8 mouse cellular contexts compared by ENCODE assay signal in the genomic region with DNA sequence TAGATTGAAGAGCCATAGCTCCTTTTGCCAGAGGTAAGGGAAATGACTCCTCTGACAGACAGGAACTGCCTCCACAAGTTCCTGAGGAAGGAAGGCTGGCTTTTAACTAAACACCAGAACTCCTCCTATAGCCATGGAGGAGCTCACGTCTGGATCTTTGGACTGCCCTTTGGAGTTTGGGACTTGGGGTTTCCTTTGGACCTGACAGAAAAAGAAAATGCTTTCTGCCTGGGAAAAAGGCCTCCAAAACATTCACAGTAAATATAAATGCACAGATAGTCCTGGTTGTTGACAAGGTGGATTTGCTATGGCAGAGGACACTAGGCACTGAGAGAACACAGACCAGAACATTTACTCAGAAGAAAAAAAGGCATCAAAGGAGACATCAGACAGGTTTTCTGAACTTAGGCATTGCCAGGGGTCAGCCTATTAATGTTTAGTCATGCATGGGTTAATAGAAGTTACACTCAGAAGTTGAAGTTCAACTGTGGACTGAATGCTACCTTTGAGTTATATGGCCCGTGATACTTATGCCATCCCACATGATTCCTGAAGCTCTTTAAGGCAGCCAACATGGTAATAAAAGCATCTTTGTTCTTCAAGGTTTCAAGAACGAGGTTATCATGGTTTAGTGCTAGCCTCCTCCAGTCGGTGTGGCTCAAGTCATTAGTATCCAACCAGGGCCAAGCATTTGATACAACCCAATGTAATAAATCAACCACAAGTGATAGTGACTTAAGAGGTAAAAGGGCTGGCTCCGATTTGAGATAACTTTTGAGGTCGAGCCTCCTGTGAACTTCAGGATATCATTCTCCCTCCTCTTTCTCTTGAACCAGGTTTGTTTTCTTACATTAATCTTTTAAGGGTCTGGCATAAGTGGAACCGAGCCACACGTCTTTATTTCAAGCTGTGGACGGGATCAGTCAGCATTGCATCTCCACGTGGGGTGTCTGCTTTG. TPM values are rescaled to one million over a fixed set of nuclear protein-coding genes. Genes with fewer than 3 reads are reported as not detected.
DNase-seq lines count a peak whose midpoint lies in the region; ATAC-seq and TF ChIP-seq lines count a peak whose summit lies in the region.

No protein-coding gene starts in this region.

- H3K4me3 ChIP-seq in thymus, adult 2 months (ENCODE audit: control insufficient read depth, insufficient read depth, low read length) = peak overlapping the region; percentile 64
- peak overlapping the region; percentile 91 for H3K4me3 ChIP-seq in forebrain, embryonic 16.5 days (replicated peaks; ENCODE audit: low read length)
- H3K4me3 ChIP-seq in limb, embryonic 12.5 days (replicated peaks) = peak overlapping the region; percentile 81
- H3K4me3 ChIP-seq in stomach, embryonic 14.5 days (ENCODE audit: low read depth, low read length) = peak overlapping the region; percentile 69

- TF ChIP-seq POLR2A in thymus, adult 2 months (IDR thresholded peaks at IDR 0.05; ENCODE audit: control insufficient read depth, extremely low read depth, insufficient read depth, low read length, poor library complexity) = no peak

- peak overlapping the region; percentile 81 for H3K4me2 ChIP-seq in forebrain, embryonic 16.5 days (ENCODE audit: low read length)
- peak overlapping the region; percentile 67 for H3K4me2 ChIP-seq in limb, embryonic 12.5 days
- peak overlapping the region; percentile 68 for H3K4me2 ChIP-seq in stomach, embryonic 14.5 days (replicated peaks; ENCODE audit: low read depth, low read length)

- no peaks in the 10 kb centered on the region for H3K27me3 ChIP-seq in thymus, adult 2 months (ENCODE audit: control insufficient read depth, insufficient read depth, low read length)
- no peaks in the 10 kb centered on the region for H3K27me3 ChIP-seq in forebrain, embryonic 16.5 days (replicated peaks; ENCODE audit: control insufficient read depth, insufficient read depth, low read length)
- H3K27me3 ChIP-seq in limb, embryonic 12.5 days = no peaks in the 10 kb centered on the region
- H3K27me3 ChIP-seq in stomach, embryonic 14.5 days (ENCODE audit: control insufficient read depth, insufficient read depth, low read length) = no peaks in the 10 kb centered on the region

- peaks cover 4% of the 10 kb centered on the region; the same call in 1 of the 2 replicates for H3K4me1 ChIP-seq in thymus, adult 2 months (replicated peaks; ENCODE audit: control insufficient read depth, insufficient read depth, low read length)
- peaks cover 13% of the 10 kb centered on the region for H3K4me1 ChIP-seq in forebrain, embryonic 16.5 days (replicated peaks; ENCODE audit: control insufficient read depth, insufficient read depth, low read length)
- peaks cover 11% of the 10 kb centered on the region for H3K4me1 ChIP-seq in limb, embryonic 12.5 days (replicated peaks)
- H3K4me1 ChIP-seq in stomach, embryonic 14.5 days (ENCODE audit: control insufficient read depth, insufficient read depth, low read length) = 0 out of 2 replicates have a peak, but pooled peaks cover 5% of the 10 kb centered on the region

- peak overlapping the region; percentile 85 for H3K9ac ChIP-seq in forebrain, embryonic 16.5 days (replicated peaks; ENCODE audit: low read depth, low read length)
- peak overlapping the region; percentile 63; the same call in 1 of the 2 replicates for H3K9ac ChIP-seq in limb, embryonic 12.5 days (replicated peaks)
- peak overlapping the region; percentile 12; the same call in 1 of the 2 replicates for H3K9ac ChIP-seq in stomach, embryonic 14.5 days (replicated peaks; ENCODE audit: low read depth, low read length)

- ATAC-seq in forebrain, embryonic 16.5 days = no peak
- no peak for ATAC-seq in limb, embryonic 12.5 days (ENCODE audit: insufficient number of reproducible peaks, insufficient read depth, low FRiP score, low TSS enrichment, low read depth)
- ATAC-seq in stomach, embryonic 14.5 days (ENCODE audit: insufficient number of reproducible peaks, insufficient read depth, low FRiP score, low read depth) = no peak

- no peak for DNase-seq in thymus, adult 2 months
- DNase-seq in thymus, postnatal 36 days = no peak
- DNase-seq in layer of hippocampus, adult 8-10 months (ENCODE audit: low spot score in 2 of 2) = no peak
- no peak for DNase-seq in adrenal gland, adult 18-20 months (ENCODE audit: low spot score in 2 of 2)
- no peak for DNase-seq in lung, postnatal 14 days

- H3K36me3 ChIP-seq in thymus, adult 2 months (ENCODE audit: control insufficient read depth, insufficient read depth, low read length) = no peaks in the 10 kb centered on the region; the same call in 1 of the 2 replicates
- H3K36me3 ChIP-seq in forebrain, embryonic 16.5 days (ENCODE audit: control insufficient read depth, insufficient read depth) = no peaks in the 10 kb centered on the region
- H3K36me3 ChIP-seq in limb, embryonic 12.5 days = no peaks in the 10 kb centered on the region
- no peaks in the 10 kb centered on the region for H3K36me3 ChIP-seq in stomach, embryonic 14.5 days (ENCODE audit: control insufficient read depth, insufficient read depth, low read length)

- H3K9me3 ChIP-seq in forebrain, embryonic 16.5 days (ENCODE audit: control insufficient read depth, low read length) = no peaks in the 10 kb centered on the region
- no peaks in the 10 kb centered on the region for H3K9me3 ChIP-seq in limb, embryonic 12.5 days
- H3K9me3 ChIP-seq in stomach, embryonic 14.5 days (ENCODE audit: control insufficient read depth, low read depth, low read length) = no peaks in the 10 kb centered on the region

- H3K27ac ChIP-seq in thymus, adult 2 months (ENCODE audit: control insufficient read depth, insufficient read depth, low read length) = no peak overlapping the region
- H3K27ac ChIP-seq in forebrain, embryonic 16.5 days (ENCODE audit: low read length) = no peak overlapping the region
- H3K27ac ChIP-seq in limb, embryonic 12.5 days = no peak overlapping the region
- no peak overlapping the region for H3K27ac ChIP-seq in stomach, embryonic 14.5 days (ENCODE audit: low read length)

- TF ChIP-seq CTCF in thymus, adult 2 months (IDR thresholded peaks at IDR 0.05; ENCODE audit: borderline replicate concordance, control insufficient read depth, extremely low read depth, insufficient read depth, low read length, poor library complexity) = no peak

- WGBS in thymus, adult 2 months = 13% methylated on average over 10 of the region's 10 CpGs
- 17% methylated on average over 10 of the region's 10 CpGs for WGBS in forebrain, embryonic 16.5 days
- WGBS in limb, embryonic 12.5 days = 19% methylated on average over 10 of the region's 10 CpGs
- WGBS in stomach, embryonic 14.5 days = 13% methylated on average over 10 of the region's 10 CpGs

RNA-seq across cellular contexts. Expression of gene Hps3, which starts 1.1 kb away (rescaled TPM):
- polyA plus RNA-seq in thymus, adult 2 months (2012; rRNA removed) = 41.6 and 48.4 TPM in 2 replicates
- polyA plus RNA-seq in forebrain, embryonic 16.5 days (2015; fragmentation: Nextera tagmentation; extraction: Ambion mirVana) = 14.4 and 15.1 TPM in 2 replicates
- 9.6 and 10.2 TPM in 2 replicates for polyA plus RNA-seq in limb, embryonic 12.5 days (2016; fragmentation: Nextera tagmentation; extraction: Ambion mirVana)
- 10.7 and 11.6 TPM in 2 replicates for polyA plus RNA-seq in stomach, embryonic 14.5 days (2014; fragmentation: Nextera tagmentation; extraction: Ambion mirVana)
- total RNA-seq in layer of hippocampus, adult 8-10 months (2022) = 10 to 100 TPM; 20.7 to 22.3 (median 21.7) TPM
- 10 to 100 TPM; 11.2 to 15.7 TPM for total RNA-seq in adrenal gland, adult 18-20 months (2021)

RNA-seq across cellular contexts. Expression of gene Hltf, which starts 23.6 kb away (rescaled TPM):
- polyA plus RNA-seq in thymus, adult 2 months (2012; rRNA removed) = 7.0 and 8.2 TPM in 2 replicates
- 22.3 and 24.6 TPM in 2 replicates for polyA plus RNA-seq in forebrain, embryonic 16.5 days (2015; fragmentation: Nextera tagmentation; extraction: Ambion mirVana)
- polyA plus RNA-seq in limb, embryonic 12.5 days (2016; fragmentation: Nextera tagmentation; extraction: Ambion mirVana) = 18.9 and 20.0 TPM in 2 replicates
- polyA plus RNA-seq in stomach, embryonic 14.5 days (2014; fragmentation: Nextera tagmentation; extraction: Ambion mirVana) = 22.9 and 23.3 TPM in 2 replicates
- total RNA-seq in layer of hippocampus, adult 8-10 months (2022) = 10 to 100 TPM; 19.8 to 27.7 (median 24.9) TPM
- total RNA-seq in adrenal gland, adult 18-20 months (2021) = 10 to 100 TPM; 16.9 to 24.7 TPM

Comparison
In these comparisons a context has a peak if more than half of its experiments do, and no peak if none do; other contexts are left out.
1. H3K9ac ChIP-seq: peak in every context shown above with its lines; median percentile 85 in forebrain, embryonic 16.5 days; 63 in limb, embryonic 12.5 days; 12 in stomach, embryonic 14.5 days.